Mouse (Mus musculus): ENCODE data around the gene Foxp2. TPM values are rescaled to one million over a fixed set of nuclear protein-coding genes. Genes with fewer than 3 reads are reported as not detected.

Foxp2 gene
- polyA plus RNA-seq, 1 experiment, result 8.3 TPM

- no peak overlapping the region for H3K4me3 ChIP-seq (ENCODE audit: insufficient read depth, low read length)
- H3K27ac ChIP-seq (ENCODE audit: insufficient read depth, low read length), result no peak overlapping the region
- TF ChIP-seq POLR2A (IDR thresholded peaks at IDR 0.05; ENCODE audit: extremely low read depth, insufficient read depth, low read length) (no peak), CTCF (IDR thresholded peaks at IDR 0.05; ENCODE audit: extremely low read depth, insufficient read depth, low read length) (no peak)
- no peaks in the 10 kb centered on the region for H3K4me1 ChIP-seq (ENCODE audit: control insufficient read depth, insufficient read depth, low read length)
These were observed 417.2 kb downstream of the Foxp2 start for GRCm38 (mm10) chr6:15318343-15318742.

- no peak for TF ChIP-seq CTCF (IDR thresholded peaks at IDR 0.05; ENCODE audit: extremely low read depth, insufficient read depth, low read length)
- TF ChIP-seq POLR2A (IDR thresholded peaks at IDR 0.05; ENCODE audit: extremely low read depth, insufficient read depth, low read length), result no peak
- Histone ChIP-seq H3K4me1 (ENCODE audit: control insufficient read depth, insufficient read depth, low read length) (no peaks in the 10 kb centered on the region), H3K4me3 (ENCODE audit: insufficient read depth, low read length) (no peak overlapping the region), H3K27ac (ENCODE audit: insufficient read depth, low read length) (no peak overlapping the region)
These were observed 420.4 kb downstream of the Foxp2 start for GRCm38 (mm10) chr6:15321551-15321974.

GRCm38 (mm10) chr6:15323099-15323498, 421.9 kb downstream of the Foxp2 start:
- Histone ChIP-seq H3K4me3 (ENCODE audit: insufficient read depth, low read length) (no peak overlapping the region), H3K4me1 (ENCODE audit: control insufficient read depth, insufficient read depth, low read length) (no peaks in the 10 kb centered on the region), H3K27ac (ENCODE audit: insufficient read depth, low read length) (no peak overlapping the region)
- no peak for TF ChIP-seq CTCF (IDR thresholded peaks at IDR 0.05; ENCODE audit: extremely low read depth, insufficient read depth, low read length)
- TF ChIP-seq POLR2A (IDR thresholded peaks at IDR 0.05; ENCODE audit: extremely low read depth, insufficient read depth, low read length), result no peak

GRCm38 (mm10) chr6:15347705-15348104, 446.6 kb downstream of the Foxp2 start:
- no peak for TF ChIP-seq CTCF (IDR thresholded peaks at IDR 0.05; ENCODE audit: extremely low read depth, insufficient read depth, low read length)
- no peak for TF ChIP-seq POLR2A (IDR thresholded peaks at IDR 0.05; ENCODE audit: extremely low read depth, insufficient read depth, low read length)
- no peaks in the 10 kb centered on the region for H3K4me1 ChIP-seq (ENCODE audit: control insufficient read depth, insufficient read depth, low read length)

DNA sequence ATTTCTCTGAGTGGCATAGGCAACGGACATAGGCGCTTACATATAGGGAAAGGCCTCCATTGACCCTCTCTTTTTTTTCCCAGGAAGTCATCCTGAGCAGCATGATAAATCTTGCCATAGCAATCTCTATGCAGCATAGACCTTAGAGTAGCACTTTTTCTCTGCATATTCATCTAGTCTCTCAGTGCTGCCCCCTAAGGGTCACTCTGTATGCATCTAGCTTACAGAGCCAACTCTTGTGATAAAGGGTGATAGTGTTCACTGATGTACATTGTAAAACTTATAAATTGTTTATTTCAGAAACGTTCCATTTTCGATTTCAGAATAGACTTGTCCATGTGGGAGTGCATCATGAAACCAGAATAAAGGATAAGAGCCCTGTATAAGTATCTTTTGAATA, 454.7 kb downstream of the Foxp2 start:
- Histone ChIP-seq H3K4me3 (ENCODE audit: insufficient read depth, low read length) (no peak overlapping the region), H3K27ac (ENCODE audit: insufficient read depth, low read length) (no peak overlapping the region), H3K4me1 (ENCODE audit: control insufficient read depth, insufficient read depth, low read length) (no peaks in the 10 kb centered on the region)
- TF ChIP-seq CTCF (IDR thresholded peaks at IDR 0.05; ENCODE audit: extremely low read depth, insufficient read depth, low read length), result no peak
- no peak for TF ChIP-seq POLR2A (IDR thresholded peaks at IDR 0.05; ENCODE audit: extremely low read depth, insufficient read depth, low read length)

More at GRCm38 (mm10) chr6:15347705-15348104, 446.6 kb downstream of the Foxp2 start:
- H3K4me3 ChIP-seq (ENCODE audit: insufficient read depth, low read length), result no peak overlapping the region
- H3K27ac ChIP-seq (ENCODE audit: insufficient read depth, low read length), result no peak overlapping the region

GRCm38 (mm10) chr6:15370281-15370680, 469.1 kb downstream of the Foxp2 start:
- H3K4me3 ChIP-seq (ENCODE audit: insufficient read depth, low read length), result no peak overlapping the region
- no peak for TF ChIP-seq POLR2A (IDR thresholded peaks at IDR 0.05; ENCODE audit: extremely low read depth, insufficient read depth, low read length)
- TF ChIP-seq CTCF (IDR thresholded peaks at IDR 0.05; ENCODE audit: extremely low read depth, insufficient read depth, low read length), result no peak
- H3K4me1 ChIP-seq (ENCODE audit: control insufficient read depth, insufficient read depth, low read length), result no peaks in the 10 kb centered on the region
- no peak overlapping the region for H3K27ac ChIP-seq (ENCODE audit: insufficient read depth, low read length)

GRCm38 (mm10) chr6:15370827-15371226, 469.7 kb downstream of the Foxp2 start:
- TF ChIP-seq CTCF (IDR thresholded peaks at IDR 0.05; ENCODE audit: extremely low read depth, insufficient read depth, low read length), result no peak
- no peak for TF ChIP-seq POLR2A (IDR thresholded peaks at IDR 0.05; ENCODE audit: extremely low read depth, insufficient read depth, low read length)
- H3K4me1 ChIP-seq (ENCODE audit: control insufficient read depth, insufficient read depth, low read length), result no peaks in the 10 kb centered on the region
- H3K27ac ChIP-seq (ENCODE audit: insufficient read depth, low read length), result no peak overlapping the region
- no peak overlapping the region for H3K4me3 ChIP-seq (ENCODE audit: insufficient read depth, low read length)

DNA sequence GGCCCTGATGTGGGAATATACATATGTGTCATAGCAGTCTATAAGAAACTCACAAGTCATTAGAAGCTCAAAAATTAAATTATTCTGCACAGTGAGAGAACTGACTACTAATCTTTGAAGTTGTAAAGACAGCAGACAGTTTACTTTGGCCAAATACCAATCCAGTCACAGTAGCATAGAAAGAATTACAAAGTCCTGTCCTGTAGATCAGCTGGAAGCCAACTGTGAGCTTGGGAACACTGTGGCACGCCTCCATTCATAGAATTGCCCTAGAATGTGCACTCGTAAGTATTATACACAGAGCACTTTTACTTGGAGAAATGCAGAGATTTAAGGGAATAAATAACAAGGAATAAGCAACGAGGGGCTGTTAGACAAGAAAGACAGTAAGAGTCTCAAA, 472.5 kb downstream of the Foxp2 start:
- TF ChIP-seq POLR2A (IDR thresholded peaks at IDR 0.05; ENCODE audit: extremely low read depth, insufficient read depth, low read length), result no peak
- no peak for TF ChIP-seq CTCF (IDR thresholded peaks at IDR 0.05; ENCODE audit: extremely low read depth, insufficient read depth, low read length)

GRCm38 (mm10) chr6:15378261-15378660, 477.1 kb downstream of the Foxp2 start:
- TF ChIP-seq POLR2A (IDR thresholded peaks at IDR 0.05; ENCODE audit: extremely low read depth, insufficient read depth, low read length) (no peak), CTCF (IDR thresholded peaks at IDR 0.05; ENCODE audit: extremely low read depth, insufficient read depth, low read length) (no peak)
- no peak overlapping the region for H3K27ac ChIP-seq (ENCODE audit: insufficient read depth, low read length)
- H3K4me1 ChIP-seq (ENCODE audit: control insufficient read depth, insufficient read depth, low read length), result no peaks in the 10 kb centered on the region
- H3K4me3 ChIP-seq (ENCODE audit: insufficient read depth, low read length), result no peak overlapping the region

More for the DNA sequence above, 472.5 kb downstream of the Foxp2 start:
- Histone ChIP-seq H3K27ac (ENCODE audit: insufficient read depth, low read length) (no peak overlapping the region), H3K4me3 (ENCODE audit: insufficient read depth, low read length) (no peak overlapping the region), H3K4me1 (ENCODE audit: control insufficient read depth, insufficient read depth, low read length) (no peaks in the 10 kb centered on the region)

DNA sequence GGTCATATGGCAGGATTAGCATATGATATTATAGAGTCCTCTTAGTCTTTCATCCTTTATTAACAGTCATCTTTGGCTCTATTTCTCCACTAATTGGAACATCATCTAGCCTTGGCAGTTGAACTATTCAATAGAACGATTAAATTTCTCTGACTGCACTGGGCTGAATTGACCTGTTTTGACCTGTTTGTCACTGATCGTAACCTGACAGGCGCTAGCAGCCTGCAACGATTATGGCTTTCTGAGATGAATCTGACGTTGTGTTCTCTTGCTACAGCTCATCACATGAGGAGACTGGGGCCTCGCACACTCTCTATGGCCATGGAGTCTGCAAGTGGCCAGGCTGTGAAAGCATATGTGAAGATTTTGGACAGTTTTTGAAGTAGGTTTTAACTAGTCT, 495.3 kb downstream of the Foxp2 start:
- Histone ChIP-seq H3K4me1 (ENCODE audit: control insufficient read depth, insufficient read depth, low read length) (no peaks in the 10 kb centered on the region), H3K4me3 (ENCODE audit: insufficient read depth, low read length) (no peak overlapping the region), H3K27ac (ENCODE audit: insufficient read depth, low read length) (no peak overlapping the region)
- TF ChIP-seq CTCF (IDR thresholded peaks at IDR 0.05; ENCODE audit: extremely low read depth, insufficient read depth, low read length), result no peak
- no peak for TF ChIP-seq POLR2A (IDR thresholded peaks at IDR 0.05; ENCODE audit: extremely low read depth, insufficient read depth, low read length)

Data from cortical plate, adult 2 months (tissue).